Mouse (Mus musculus) G1E (cell line): ENCODE measurements at regions not wholly inside any gene's neighbourhood (a gene's known extent, or its start where the extent isn't known, plus 50 kb on each side); places are given as distances from the start of the nearest gene placed in this dataset.

Source experiments
- CTCF ChIP-seq: IDR thresholded peaks from 2 replicates; pipeline ENCODE4 v1.5.1; 2012; ENCODE audit warnings: low read depth, low read length, inconsistent platforms, mixed read lengths
- GATA1 ChIP-seq: IDR thresholded peaks from 2 replicates; pipeline ENCODE4 v1.6.1; 2012; ENCODE audit warnings: borderline replicate concordance, low read length, inconsistent platforms, mixed read lengths
- POLR2AphosphoS5 ChIP-seq: IDR thresholded peaks from 2 replicates; pipeline ENCODE4 v1.6.1; 2012; ENCODE audit warnings: low read depth, low read length, inconsistent platforms; ENCODE audit not compliant: insufficient replicate concordance
- TAL1 ChIP-seq: conservative IDR thresholded peaks from 2 replicates; pipeline ENCODE4 v1.6.1; 2012; ENCODE audit warnings: low read depth, low read length, inconsistent platforms, mixed read lengths

GRCm38 (mm10) chr9:115422786-115423185 is 112.6 kb upstream of the Stt3b start:
- TF ChIP-seq GATA1 = no peak
- TF ChIP-seq CTCF = no peak
- no peak for TF ChIP-seq TAL1
- no peak for TF ChIP-seq POLR2AphosphoS5
